Mouse (Mus musculus): Measurements from ENCODE around the gene Nde1. TPM values are rescaled to one million over a fixed set of nuclear protein-coding genes. Genes with fewer than 3 reads are reported as not detected.
"Not testable (repeated sequence)": the region's sequence is repeated elsewhere in the genome, so short reads cannot be mapped to it uniquely, and the experiment has no call there.

The Nde1 gene
- 10 to 100 TPM; 24.3 to 27.0 TPM for total RNA-seq (2021)
- long read RNA-seq, experiment 1, transcript Nde1-201 (9 exons, 2,287 nt): major isoform, 7 of 17 reads
- long read RNA-seq, experiment 1, partial matches to known transcripts: 2 of 17 reads
- long read RNA-seq, experiment 1, other reads (novel, unspliced or antisense): 4 of 17 reads
- long read RNA-seq, experiment 2, transcript Nde1-201 (9 exons, 2,287 nt): major isoform, 14 of 38 reads
- long read RNA-seq, experiment 2, transcript Nde1-202 (9 exons, 2,335 nt): minor isoform, 9 of 38 reads
- long read RNA-seq, experiment 2, partial matches to known transcripts: 6 of 38 reads
- long read RNA-seq, experiment 2, other reads (novel, unspliced or antisense): 6 of 38 reads

DNA sequence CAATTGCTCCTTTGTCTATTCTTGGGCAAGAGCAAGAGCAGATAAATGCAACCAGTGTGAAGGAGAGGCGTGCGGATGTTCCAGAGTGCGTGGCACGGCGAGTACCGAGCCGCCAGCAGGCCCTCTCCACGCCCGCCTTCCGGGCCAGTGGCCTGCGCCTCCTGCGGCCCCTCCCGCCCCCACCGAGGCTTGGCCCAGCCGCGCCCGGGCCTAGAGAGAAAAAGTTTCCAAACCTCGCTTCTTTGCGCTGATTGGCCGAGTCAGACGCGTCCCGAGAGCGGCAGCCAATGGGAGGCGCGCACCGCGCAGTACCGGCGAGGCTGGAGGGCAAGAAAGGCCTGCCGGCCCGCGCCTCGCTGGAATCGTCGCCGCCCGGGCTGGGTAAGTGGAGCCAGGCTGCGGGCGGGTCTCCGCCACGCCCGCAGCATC is at the start of gene Nde1, which contains the start of gene Marf1:
Gene Nde1, plus strand, starts transcription at position 288 of the 429 bp plus-strand sequence.
Gene Marf1, minus strand, starts transcription at position 364 of the 429 bp plus-strand sequence.
- DNase-seq: peak; percentile 96

DNA sequence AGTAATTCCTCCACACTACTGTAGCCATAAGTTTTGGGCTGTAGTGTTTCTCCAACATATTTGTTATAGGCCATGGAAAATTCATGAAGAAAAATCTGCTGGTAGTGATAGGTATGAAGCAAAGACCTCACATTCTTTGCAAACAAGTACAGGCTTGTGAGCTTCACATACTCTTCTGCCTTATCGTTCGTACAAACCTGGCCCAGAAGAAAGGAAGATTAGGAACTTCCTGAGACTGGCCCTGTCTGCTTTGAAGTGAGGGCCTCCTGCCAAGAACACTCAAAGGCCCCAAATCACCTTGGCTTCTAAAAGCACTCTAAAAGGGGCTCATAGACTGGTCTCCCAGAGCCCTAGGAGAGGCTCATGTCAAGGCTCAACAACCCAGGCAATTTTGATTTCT is 45.8 kb upstream of the Nde1 start:
- no peak for DNase-seq

GRCm38 (mm10) chr16:14120941-14121340 is 42.1 kb upstream of the Nde1 start:
- DNase-seq: no peak

GRCm38 (mm10) chr16:14121563-14121962 is 41.5 kb upstream of the Nde1 start:
- no peak for DNase-seq

DNA sequence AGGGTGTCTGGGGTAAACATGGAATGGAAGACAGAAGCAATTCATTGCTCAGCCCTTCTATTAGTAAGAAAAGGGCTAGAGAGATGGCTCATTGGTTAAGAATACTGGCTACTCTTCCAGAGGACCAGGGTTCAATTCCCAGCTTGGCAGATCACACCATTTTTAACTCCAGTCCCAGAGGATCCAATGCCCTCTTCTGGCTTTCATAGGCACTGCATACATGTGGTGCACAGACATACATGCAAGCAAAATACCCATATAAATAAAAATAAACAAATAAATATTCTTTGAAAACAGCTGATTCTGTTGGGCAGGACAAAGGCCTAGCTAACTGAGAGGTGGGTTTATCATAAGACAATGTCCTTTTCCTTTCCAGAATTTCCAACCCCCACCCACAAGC is 40.5 kb upstream of the Nde1 start:
- DNase-seq: no peak

GRCm38 (mm10) chr16:14123901-14124300 is 39.2 kb upstream of the Nde1 start:
- no peak for DNase-seq

- DNase-seq: no peak
These were observed 38.4 kb upstream of the Nde1 start for GRCm38 (mm10) chr16:14124709-14125108.

- DNase-seq: no peak
These were observed 37.8 kb upstream of the Nde1 start for GRCm38 (mm10) chr16:14125253-14125652.

- no peak for DNase-seq
These were observed 34.1 kb upstream of the Nde1 start for GRCm38 (mm10) chr16:14128977-14129376.

- DNase-seq: no peak
These were observed 32.3 kb upstream of the Nde1 start for GRCm38 (mm10) chr16:14130796-14131195.

DNA sequence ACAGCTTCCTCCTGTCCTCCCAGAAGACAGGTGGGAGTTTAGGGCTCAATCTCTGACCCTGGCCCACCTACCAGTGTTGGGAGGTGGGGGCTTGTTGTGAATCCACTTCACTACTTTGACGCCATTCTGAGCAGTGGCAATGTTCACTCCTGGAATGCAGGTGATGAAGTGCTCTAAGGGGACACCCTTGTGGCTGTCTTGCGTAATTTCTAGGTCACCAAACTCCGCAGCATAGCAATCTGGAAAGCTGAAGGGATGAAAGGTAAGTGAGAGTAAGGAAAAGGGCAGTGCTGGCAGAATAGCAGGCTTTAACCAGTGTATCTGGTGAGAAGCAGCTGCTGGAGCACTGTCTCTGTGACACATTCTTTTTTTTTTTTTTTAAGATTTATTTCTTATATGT is 31.7 kb upstream of the Nde1 start:
- DNase-seq: no peak

DNA sequence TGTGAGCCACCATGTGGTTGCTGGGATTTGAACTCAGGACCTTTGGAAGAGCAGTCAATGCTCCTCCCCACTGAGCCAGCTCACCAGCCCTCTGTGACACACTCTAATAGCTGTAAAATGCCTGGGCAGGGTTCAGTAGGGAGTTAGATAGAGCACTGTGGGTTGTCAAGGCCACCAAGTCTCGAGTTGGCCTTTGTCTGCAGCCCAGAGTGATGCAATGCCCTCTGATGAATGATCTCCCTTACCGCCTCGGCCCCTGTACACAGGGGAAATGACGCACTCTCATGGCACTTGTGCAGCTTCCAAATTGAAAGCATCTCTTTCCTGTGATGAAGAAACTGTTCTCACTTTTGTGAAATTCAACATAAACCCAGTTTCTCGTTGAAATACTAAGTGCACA is 31.2 kb upstream of the Nde1 start:
- no peak for DNase-seq

GRCm38 (mm10) chr16:14135014-14135413 is 28.1 kb upstream of the Nde1 start:
- no peak for DNase-seq

- no peak for DNase-seq
These were observed 25.0 kb upstream of the Nde1 start for GRCm38 (mm10) chr16:14137976-14138561.

GRCm38 (mm10) chr16:14139106-14139505 is 24.0 kb upstream of the Nde1 start:
- no peak for DNase-seq

DNA sequence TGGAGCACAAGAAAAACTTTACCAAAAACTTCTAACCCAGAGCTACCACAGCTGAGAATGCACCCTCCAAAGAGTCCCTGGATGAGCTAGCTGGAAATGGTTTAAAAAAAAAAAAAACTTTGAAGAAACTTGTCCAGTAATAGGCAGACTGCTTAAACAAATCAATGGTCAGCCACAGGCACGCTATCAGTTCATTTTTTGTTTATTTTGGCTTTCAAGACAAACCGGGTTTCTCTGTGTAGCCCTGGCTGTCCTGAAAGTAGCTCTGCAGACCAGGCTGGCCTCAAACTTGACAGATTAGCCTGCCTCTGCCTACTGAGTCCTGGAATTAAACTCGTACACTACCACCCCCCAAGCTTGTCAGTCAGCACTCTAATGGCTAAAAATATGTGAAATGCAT is 19.8 kb upstream of the Nde1 start:
- DNase-seq: no peak

- DNase-seq: no peak
These were observed 15.4 kb upstream of the Nde1 start for GRCm38 (mm10) chr16:14147712-14148111.

DNA sequence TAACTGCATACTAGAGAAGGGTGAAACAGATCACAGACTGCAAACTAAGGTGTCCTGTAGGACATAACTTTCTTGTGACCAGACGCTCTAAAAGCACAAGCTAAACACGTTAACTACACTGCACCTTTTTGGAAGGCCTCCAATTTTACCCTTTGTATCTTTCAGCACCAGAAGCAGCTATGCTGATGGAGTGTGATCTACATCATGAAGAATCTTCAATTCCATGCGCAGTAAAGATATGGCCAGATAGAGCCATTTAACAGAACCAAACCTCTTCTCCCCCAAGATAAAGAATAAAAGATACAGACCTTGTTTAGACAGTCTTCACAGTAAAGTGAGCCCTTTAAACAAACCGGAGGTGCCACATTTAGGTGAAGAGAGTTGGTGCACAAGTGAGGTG is 11.4 kb upstream of the Nde1 start:
- no peak for DNase-seq

GRCm38 (mm10) chr16:14155638-14156037 is 7.4 kb upstream of the Nde1 start:
- DNase-seq: not testable (repeated sequence)

- DNase-seq: no peak
These were observed 6.8 kb upstream of the Nde1 start for GRCm38 (mm10) chr16:14156312-14156711.

- DNase-seq: no peak
These were observed 4.5 kb upstream of the Nde1 start for GRCm38 (mm10) chr16:14158536-14158935.

GRCm38 (mm10) chr16:14158936-14159745 is 3.9 kb upstream of the Nde1 start:
- peak; percentile 100 for DNase-seq

DNA sequence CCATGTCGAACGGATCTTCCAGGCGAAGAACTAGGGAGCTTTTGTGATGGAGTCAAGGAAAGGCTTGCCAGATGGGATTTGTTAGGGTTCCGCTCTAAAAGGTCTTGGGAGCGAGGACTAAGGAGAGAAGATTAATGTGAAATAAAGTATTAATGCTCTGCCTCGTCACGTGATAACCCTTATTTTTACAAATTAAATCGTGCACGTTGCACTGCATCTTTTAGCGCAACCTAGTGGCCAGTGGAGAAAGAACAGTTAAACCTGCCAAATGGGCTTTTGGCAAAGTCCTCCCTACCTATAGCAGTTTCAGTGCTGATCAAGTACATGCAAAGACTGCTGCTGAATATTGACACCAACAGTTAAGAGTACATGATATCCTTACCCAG is 3.3 kb upstream of the Nde1 start:
- peak; percentile 44 for DNase-seq

All from gastrocnemius, postnatal 25 days (tissue).